20 mouse cellular contexts compared by ENCODE assay signal in genomic region chr1:172667597-172667996, GRCm38 (mm10). TPM values are rescaled to one million over a fixed set of nuclear protein-coding genes. Genes with fewer than 3 reads are reported as not detected.
DNase-seq lines count a peak whose midpoint lies in the region; ATAC-seq lines count a peak whose summit lies in the region.
"Had no signal": no experiment of that assay in that cellular context is flagged by ENCODE, and none has a peak within 500 bp of the region (broad histone marks: within the 10 kb centered on the region; RNA-seq: fewer than 3 reads in every experiment).

No protein-coding gene starts in this region.

- H3K4me1 ChIP-seq in forebrain, embryonic 11.5 days (replicated peaks; ENCODE audit: control insufficient read depth, insufficient read depth, low read length): no peaks in the 10 kb centered on the region
- peaks cover 10% of the 10 kb centered on the region for H3K4me1 ChIP-seq in forebrain, embryonic 10.5 days
- H3K4me1 ChIP-seq in midbrain, embryonic 13.5 days (replicated peaks): peaks cover 5% of the 10 kb centered on the region
- H3K4me1 ChIP-seq in heart, embryonic 11.5 days (ENCODE audit: control insufficient read depth, insufficient read depth, low read length): no peaks in the 10 kb centered on the region
- H3K4me1 ChIP-seq: heart, embryonic 12.5 days; limb, embryonic 15.5 days; neural tube, embryonic 12.5 days had no signal

- H3K27ac ChIP-seq in forebrain, embryonic 11.5 days (ENCODE audit: low read depth, low read length): no peak overlapping the region
- no peak overlapping the region for H3K27ac ChIP-seq in forebrain, embryonic 10.5 days
- H3K27ac ChIP-seq in midbrain, embryonic 13.5 days: no peak overlapping the region
- H3K27ac ChIP-seq in heart, embryonic 11.5 days (ENCODE audit: low read depth, low read length): no peak overlapping the region
- H3K27ac ChIP-seq: kidney, postnatal 0 days; limb, embryonic 15.5 days; neural tube, embryonic 12.5 days had no signal

- H3K9me3 ChIP-seq in forebrain, embryonic 11.5 days (ENCODE audit: control insufficient read depth, low read length): no peaks in the 10 kb centered on the region
- H3K9me3 ChIP-seq in forebrain, embryonic 10.5 days: no peaks in the 10 kb centered on the region
- no peaks in the 10 kb centered on the region for H3K9me3 ChIP-seq in midbrain, embryonic 13.5 days
- H3K9me3 ChIP-seq in heart, embryonic 11.5 days (replicated peaks; ENCODE audit: control insufficient read depth, low read length): no peaks in the 10 kb centered on the region
- H3K9me3 ChIP-seq: heart, embryonic 12.5 days; limb, embryonic 15.5 days; neural tube, embryonic 12.5 days had no signal

- H3K4me3 ChIP-seq in forebrain, embryonic 11.5 days (ENCODE audit: low read depth, low read length): no peak overlapping the region
- no peak overlapping the region for H3K4me3 ChIP-seq in forebrain, embryonic 10.5 days
- no peak overlapping the region for H3K4me3 ChIP-seq in midbrain, embryonic 13.5 days (replicated peaks)
- H3K4me3 ChIP-seq in heart, embryonic 11.5 days (ENCODE audit: low read depth, low read length): no peak overlapping the region
- H3K4me3 ChIP-seq: heart, embryonic 12.5 days; limb, embryonic 15.5 days; neural tube, embryonic 12.5 days had no signal

- no peaks in the 10 kb centered on the region for H3K36me3 ChIP-seq in forebrain, embryonic 11.5 days (ENCODE audit: control insufficient read depth, insufficient read depth, low read length)
- H3K36me3 ChIP-seq in forebrain, embryonic 10.5 days (replicated peaks): no peaks in the 10 kb centered on the region
- no peaks in the 10 kb centered on the region for H3K36me3 ChIP-seq in midbrain, embryonic 13.5 days
- no peaks in the 10 kb centered on the region for H3K36me3 ChIP-seq in heart, embryonic 11.5 days (ENCODE audit: control insufficient read depth, insufficient read depth, low read length)
- H3K36me3 ChIP-seq: G1E; heart, embryonic 12.5 days; limb, embryonic 15.5 days; neural tube, embryonic 12.5 days had no signal

- H3K4me2 ChIP-seq in forebrain, embryonic 11.5 days (ENCODE audit: low read depth, low read length, severe bottlenecking): no peak overlapping the region
- 0 out of 2 replicates have a peak overlapping the region, but pooled peaks have one; percentile 0 for H3K4me2 ChIP-seq in midbrain, embryonic 13.5 days (replicated peaks)
- H3K4me2 ChIP-seq in heart, embryonic 11.5 days: no peak overlapping the region
- H3K4me2 ChIP-seq: heart, embryonic 12.5 days; limb, embryonic 15.5 days; neural tube, embryonic 12.5 days had no signal

- H3K9ac ChIP-seq in forebrain, embryonic 11.5 days (ENCODE audit: low read length): no peak overlapping the region
- H3K9ac ChIP-seq in midbrain, embryonic 13.5 days (replicated peaks): no peak overlapping the region
- H3K9ac ChIP-seq in heart, embryonic 11.5 days (ENCODE audit: low read depth, low read length): no peak overlapping the region
- H3K9ac ChIP-seq: heart, embryonic 12.5 days; limb, embryonic 15.5 days; neural tube, embryonic 12.5 days had no signal

- H3K27me3 ChIP-seq in forebrain, embryonic 11.5 days (ENCODE audit: control insufficient read depth, insufficient read depth, low read length): no peaks in the 10 kb centered on the region
- H3K27me3 ChIP-seq in forebrain, embryonic 10.5 days (ENCODE audit: poor library complexity, severe bottlenecking): no peaks in the 10 kb centered on the region
- no peaks in the 10 kb centered on the region for H3K27me3 ChIP-seq in midbrain, embryonic 13.5 days
- H3K27me3 ChIP-seq in heart, embryonic 11.5 days (ENCODE audit: control insufficient read depth, insufficient read depth, low read length): no peaks in the 10 kb centered on the region
- H3K27me3 ChIP-seq: heart, embryonic 12.5 days; limb, embryonic 15.5 days; neural tube, embryonic 12.5 days had no signal

- ATAC-seq in forebrain, embryonic 11.5 days (replicated peaks; ENCODE audit: low FRiP score): peak; percentile 85
- ATAC-seq in midbrain, embryonic 13.5 days: peak; percentile 80
- ATAC-seq in heart, embryonic 11.5 days (replicated peaks; ENCODE audit: insufficient number of reproducible peaks, low FRiP score, low TSS enrichment): no peak
- ATAC-seq: CD4-positive, CD25-positive, alpha-beta regulatory T cell, adult 4 months; intestine, embryonic 16.5 days had no signal

- DNase-seq in forebrain, embryonic 11.5 days (ENCODE audit: low spot score): peak; percentile 54
- no peak for DNase-seq in forebrain, embryonic 10.5 days (ENCODE audit: extremely low spot score, low spot score)
- DNase-seq in right cerebral cortex, postnatal 10 days (ENCODE audit: low spot score in 2 of 2): peak; percentile 46 to 47
- no peak for DNase-seq in right cerebral cortex, postnatal 25 days
- no peak for DNase-seq in cerebellum, adult 9-11 months
- DNase-seq in urinary bladder, adult 18-20 months (ENCODE audit: low spot score in 2 of 2): no peak
- DNase-seq: cerebellum, adult 11 months; cerebellum, postnatal 36 days; lung, adult 18-20 months; lung, postnatal 36 days; thymus, postnatal 4 days had no signal

- 33% methylated on average over 6 of the region's 6 CpGs for WGBS in forebrain, embryonic 11.5 days
- 63% methylated on average over 6 of the region's 6 CpGs for WGBS in forebrain, embryonic 10.5 days
- 13% methylated on average over 6 of the region's 6 CpGs for WGBS in midbrain, embryonic 13.5 days
- WGBS in heart, embryonic 11.5 days (ENCODE audit: insufficient replicate concordance): 76% methylated on average over 6 of the region's 6 CpGs

RNA-seq across cellular contexts. Expression of gene Crp, which starts 30.3 kb away (rescaled TPM):
- not detected in 2 replicates for polyA plus RNA-seq in forebrain, embryonic 11.5 days (2014; fragmentation: Nextera tagmentation; extraction: Ambion mirVana)
- polyA plus RNA-seq in forebrain, embryonic 10.5 days (2016; fragmentation: Nextera tagmentation; extraction: Ambion mirVana): not detected in 2 replicates
- polyA plus RNA-seq in midbrain, embryonic 13.5 days (2015; fragmentation: Nextera tagmentation; extraction: Ambion mirVana): not detected in 2 replicates
- 0.11 TPM in 1 of 2 replicates, not detected in the other for polyA plus RNA-seq in heart, embryonic 11.5 days (2014; fragmentation: Nextera tagmentation; extraction: Ambion mirVana)
- polyA plus RNA-seq: CD4-positive, CD25-positive, alpha-beta regulatory T cell, adult 4 months; G1E; kidney, postnatal 0 days had no signal

RNA-seq across cellular contexts. Expression of gene Dusp23, which starts 34.8 kb away (rescaled TPM):
- 7.7 and 8.4 TPM in 2 replicates for polyA plus RNA-seq in forebrain, embryonic 11.5 days (2014; fragmentation: Nextera tagmentation; extraction: Ambion mirVana)
- 8.3 and 8.8 TPM in 2 replicates for polyA plus RNA-seq in forebrain, embryonic 10.5 days (2016; fragmentation: Nextera tagmentation; extraction: Ambion mirVana)
- 6.2 and 6.3 TPM in 2 replicates for polyA plus RNA-seq in midbrain, embryonic 13.5 days (2015; fragmentation: Nextera tagmentation; extraction: Ambion mirVana)
- 11.8 and 14.5 TPM in 2 replicates for polyA plus RNA-seq in heart, embryonic 11.5 days (2014; fragmentation: Nextera tagmentation; extraction: Ambion mirVana)
- polyA plus RNA-seq: G1E had no signal

Comparison
In these comparisons a context has a peak if more than half of its experiments do, and no peak if none do; other contexts are left out.
1. DNase-seq: peak in forebrain, embryonic 11.5 days (single experiment) and right cerebral cortex, postnatal 10 days (2 of 2); none in forebrain, embryonic 10.5 days (single experiment), right cerebral cortex, postnatal 25 days (single experiment), cerebellum, adult 9-11 months (single experiment) and urinary bladder, adult 18-20 months (0 of 2).